Mouse (Mus musculus) myocyte (in vitro differentiated cells): ENCODE data around the gene Cacnb2. TPM values are rescaled to one million over a fixed set of nuclear protein-coding genes. Genes with fewer than 3 reads are reported as not detected.

Experiments used
- H3K27me3 ChIP-seq: one replicate; pipeline ENCODE4 v1.6.1; 2011; ENCODE audit not compliant: control insufficient read depth, insufficient read depth, insufficient read length
- H3K36me3 ChIP-seq: one replicate; pipeline ENCODE4 v1.6.1; 2011; ENCODE audit not compliant: control insufficient read depth, insufficient read depth
- H3K4me2 ChIP-seq: one replicate; pipeline ENCODE4 v1.6.1; 2011; ENCODE audit warnings: low read depth, control low read depth
- H3K4me3 ChIP-seq: one replicate; pipeline ENCODE4 v1.5.1; 2011; ENCODE audit warnings: mild to moderate bottlenecking, control low read depth, moderate library complexity
- H3K79me2 ChIP-seq: one replicate; pipeline ENCODE4 v1.6.1; 2011; ENCODE audit not compliant: control insufficient read depth, insufficient read depth
- H3ac ChIP-seq: one replicate; pipeline ENCODE4 v1.6.1; 2011; ENCODE audit not compliant: control insufficient read depth, insufficient read length
- CEBPB ChIP-seq: IDR thresholded peaks from 2 replicates; pipeline ENCODE4 v1.6.1; 2011; ENCODE audit warnings: mild to moderate bottlenecking, moderate library complexity; ENCODE audit not compliant: poor library complexity, insufficient read depth, severe bottlenecking
- E2F4 ChIP-seq: IDR thresholded peaks from one replicate; pipeline ENCODE4 v1.6.1; 2011; ENCODE audit warnings: mild to moderate bottlenecking, control low read depth, moderate library complexity; ENCODE audit not compliant: insufficient read depth
- MAX ChIP-seq: IDR thresholded peaks from one replicate; pipeline ENCODE4 v1.6.1; 2011; ENCODE audit warnings: low read depth, mild to moderate bottlenecking, control low read depth
- MYOD1 ChIP-seq, 3 experiments: IDR thresholded peaks; one replicate each; pipeline ENCODE4 v1.6.1; 2011; ENCODE audit warnings: control low read depth in 2 of 3, low read depth in 2 of 3, mild to moderate bottlenecking in 2 of 3, moderate library complexity in 1 of 3; ENCODE audit not compliant: insufficient read length in 2 of 3, control insufficient read depth in 1 of 3
- MYOG ChIP-seq, 3 experiments: IDR thresholded peaks; one replicate each; pipeline ENCODE4 v1.6.1; 2011; ENCODE audit warnings: control low read depth in 2 of 3, low read depth in 2 of 3, mild to moderate bottlenecking in 2 of 3; ENCODE audit not compliant: insufficient read length in 2 of 3, control insufficient read depth in 1 of 3, insufficient read depth in 1 of 3
- POLR2A ChIP-seq: IDR thresholded peaks from one replicate; pipeline ENCODE4 v1.6.1; 2011; ENCODE audit warnings: low read depth, mild to moderate bottlenecking, control low read depth, moderate library complexity; ENCODE audit not compliant: insufficient read length
- POLR2AphosphoS2 ChIP-seq: IDR thresholded peaks from one replicate; pipeline ENCODE4 v1.6.1; 2011; ENCODE audit warnings: low read depth, control low read depth; ENCODE audit not compliant: insufficient read length
- REST ChIP-seq: IDR thresholded peaks from one replicate; pipeline ENCODE4 v1.6.1; 2011; ENCODE audit warnings: mild to moderate bottlenecking, control low read depth, moderate library complexity; ENCODE audit not compliant: insufficient read depth, insufficient read length
- SRF ChIP-seq: IDR thresholded peaks from one replicate; pipeline ENCODE4 v1.6.1; 2011; ENCODE audit warnings: low read depth; ENCODE audit not compliant: control insufficient read depth, insufficient read length
- TCF12 ChIP-seq: IDR thresholded peaks from one replicate; pipeline ENCODE4 v1.6.1; 2011; ENCODE audit warnings: mild to moderate bottlenecking, control low read depth; ENCODE audit not compliant: poor library complexity, insufficient read depth, severe bottlenecking
- TCF3 ChIP-seq: IDR thresholded peaks from one replicate; pipeline ENCODE4 v1.6.1; 2011; ENCODE audit warnings: low read depth, control low read depth; ENCODE audit not compliant: insufficient read length
- USF1 ChIP-seq: IDR thresholded peaks from one replicate; pipeline ENCODE4 v1.6.1; 2011; ENCODE audit warnings: low read depth, mild to moderate bottlenecking, control low read depth, moderate library complexity
- polyA plus RNA-seq: library from polyadenylated mRNA; unstranded; fragments of >200 nt; fragmentation: generic; extraction: Trizol; gene quantifications from one replicate; pipeline ENCODE4 v1.2.1, GENCODE M21; 2012; ENCODE audit warnings: missing spikeins

The Cacnb2 gene
- polyA plus RNA-seq, 1 experiment, result 0.85 TPM

DNA sequence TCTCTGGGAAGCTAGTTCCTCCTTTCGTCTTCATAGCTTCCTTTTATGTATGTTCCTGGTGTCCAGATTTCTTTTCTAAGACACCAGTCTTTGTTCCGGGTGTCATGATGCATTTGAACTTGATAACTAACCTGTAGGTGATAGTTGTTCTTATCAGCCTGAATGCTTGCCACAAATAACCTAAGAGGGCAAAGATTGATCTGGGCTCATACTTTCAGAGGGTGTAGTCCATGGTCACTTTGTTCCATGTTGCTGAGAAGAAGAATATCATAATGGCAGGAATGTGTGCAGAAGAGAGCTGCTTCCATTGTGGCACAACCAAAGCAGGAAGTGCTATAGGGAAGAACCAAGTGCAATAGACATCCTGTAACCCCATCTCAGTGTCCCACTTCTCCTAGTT lies 302.0 kb downstream of the Cacnb2 start:
- H3ac ChIP-seq, result no peak overlapping the region
- no peaks in the 10 kb centered on the region for H3K36me3 ChIP-seq
- H3K4me2 ChIP-seq, result no peak overlapping the region
- H3K79me2 ChIP-seq, result no peaks in the 10 kb centered on the region
- no peak for TF ChIP-seq USF1
- no peak overlapping the region for H3K4me3 ChIP-seq
- H3K27me3 ChIP-seq, result no peaks in the 10 kb centered on the region

DNA sequence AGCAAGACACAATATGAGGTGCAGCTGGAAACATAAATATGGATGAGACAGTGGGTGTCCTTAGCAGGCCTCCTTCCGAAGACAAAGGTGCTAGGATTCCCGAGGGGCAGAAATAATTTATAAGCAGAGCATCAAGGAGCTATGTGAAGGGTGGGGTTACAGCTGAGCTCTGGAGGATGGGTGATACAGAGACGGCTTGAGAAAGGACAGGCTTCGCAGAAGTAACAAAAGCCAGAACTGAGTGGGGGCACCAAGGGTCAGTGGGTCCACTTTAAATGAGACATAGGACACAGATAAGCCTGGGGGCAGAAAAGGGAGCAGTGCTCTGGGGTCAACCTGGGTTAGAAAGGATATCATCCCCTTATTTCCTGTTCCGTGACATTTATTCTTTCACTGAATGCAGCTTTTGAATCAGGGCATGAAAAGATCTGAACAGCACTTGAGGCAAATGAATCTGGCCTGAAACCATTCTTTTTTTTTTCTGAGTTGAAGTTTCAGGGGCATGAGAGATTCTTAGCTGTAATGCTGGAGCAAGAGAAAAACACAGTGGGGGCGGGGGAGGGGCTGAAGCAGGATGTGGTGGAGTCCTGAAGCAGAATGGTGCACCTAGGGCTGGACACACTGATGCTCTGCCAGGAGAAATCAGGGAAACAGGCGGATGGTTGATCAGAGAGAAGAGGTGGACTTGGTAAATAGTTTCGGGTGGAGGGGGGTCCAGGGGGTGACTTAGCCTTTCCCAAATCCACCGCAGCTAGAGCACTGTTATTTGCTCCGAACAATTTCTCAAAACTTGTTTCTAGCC lies 304.4 kb downstream of the Cacnb2 start:
- H3ac ChIP-seq, result no peak overlapping the region
- H3K79me2 ChIP-seq, result no peaks in the 10 kb centered on the region
- H3K27me3 ChIP-seq, result no peaks in the 10 kb centered on the region
- TF ChIP-seq POLR2A, result no peak
- no peak for TF ChIP-seq E2F4
- no peak for TF ChIP-seq MYOD1 (IDR thresholded peaks at IDR 0.05; ENCODE audit: control insufficient read depth in 1 of 3, insufficient read length in 2 of 3, low read depth in 2 of 3)
- no peak for TF ChIP-seq REST
- no peak for TF ChIP-seq USF1
- no peak for TF ChIP-seq CEBPB
- no peak for TF ChIP-seq MYOG (IDR thresholded peaks at IDR 0.05; ENCODE audit: control insufficient read depth in 1 of 3, insufficient read depth in 1 of 3, insufficient read length in 2 of 3, low read depth in 2 of 3)
- TF ChIP-seq TCF3, result no peak
- TF ChIP-seq SRF, result no peak
- TF ChIP-seq POLR2AphosphoS2, result no peak
- TF ChIP-seq MAX, result no peak
- no peak overlapping the region for H3K4me3 ChIP-seq
- no peaks in the 10 kb centered on the region for H3K36me3 ChIP-seq
- H3K4me2 ChIP-seq, result no peak overlapping the region

DNA sequence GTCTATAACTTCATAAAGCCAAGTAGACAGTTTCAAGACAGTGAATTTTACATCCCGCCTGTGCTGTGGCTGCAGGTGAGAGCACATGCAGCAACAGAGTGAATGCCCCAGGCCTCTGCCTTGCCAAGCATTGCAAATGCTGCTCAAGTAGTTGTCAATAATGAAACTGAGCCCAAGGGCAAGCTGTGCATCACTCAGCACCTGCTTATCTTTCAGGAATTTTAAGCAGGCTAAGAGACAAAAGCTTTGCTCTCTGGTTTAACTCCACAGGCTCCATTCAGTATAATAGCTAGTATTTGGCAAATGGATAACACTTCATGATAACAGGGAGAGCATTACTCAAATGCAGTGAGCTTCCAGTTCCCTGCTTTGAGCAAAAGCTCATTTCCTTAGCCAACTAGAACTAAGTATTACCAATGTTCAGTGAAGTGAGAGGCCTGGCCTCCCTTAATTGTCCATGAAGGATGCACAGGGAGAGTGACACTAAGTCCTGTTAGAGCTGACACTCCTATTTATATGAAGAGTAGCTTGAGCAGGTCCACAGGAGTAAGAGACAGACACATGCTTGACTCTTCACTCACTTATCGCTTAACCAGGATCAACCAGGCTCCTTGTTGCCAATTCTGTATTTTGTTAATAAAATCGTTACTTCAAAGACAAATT lies 314.8 kb downstream of the Cacnb2 start:
- no peak overlapping the region for H3K4me2 ChIP-seq
- H3K27me3 ChIP-seq, result no peaks in the 10 kb centered on the region
- TF ChIP-seq POLR2AphosphoS2, result no peak
- no peak overlapping the region for H3ac ChIP-seq
- H3K4me3 ChIP-seq, result no peak overlapping the region
- no peaks in the 10 kb centered on the region for H3K79me2 ChIP-seq
- H3K36me3 ChIP-seq, result no peaks in the 10 kb centered on the region

DNA sequence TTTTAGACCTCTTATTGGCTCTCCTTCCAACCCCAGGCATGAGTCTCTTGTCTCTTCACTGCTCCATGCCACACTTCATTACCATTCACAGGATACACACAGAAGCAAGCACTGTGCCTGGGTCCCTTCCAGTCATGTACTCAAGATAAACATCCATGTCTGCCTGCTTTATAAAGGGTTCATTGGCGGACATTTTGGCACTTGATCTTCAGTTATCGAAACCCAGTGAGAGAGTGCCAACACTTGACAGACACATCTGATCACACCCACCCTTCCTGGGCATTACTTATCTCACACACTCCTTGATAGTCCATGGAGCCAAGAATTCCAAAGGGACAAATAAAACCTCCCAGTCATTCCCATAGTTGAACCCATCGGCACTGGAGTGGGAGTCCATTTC lies 327.0 kb downstream of the Cacnb2 start:
- Histone ChIP-seq H3K27me3 (no peaks in the 10 kb centered on the region), H3K36me3 (no peaks in the 10 kb centered on the region), H3K4me3 (no peak overlapping the region), H3K79me2 (no peaks in the 10 kb centered on the region), H3K4me2 (no peak overlapping the region), H3ac (no peak overlapping the region)
- TF ChIP-seq E2F4, result no peak
- no peak for TF ChIP-seq USF1

DNA sequence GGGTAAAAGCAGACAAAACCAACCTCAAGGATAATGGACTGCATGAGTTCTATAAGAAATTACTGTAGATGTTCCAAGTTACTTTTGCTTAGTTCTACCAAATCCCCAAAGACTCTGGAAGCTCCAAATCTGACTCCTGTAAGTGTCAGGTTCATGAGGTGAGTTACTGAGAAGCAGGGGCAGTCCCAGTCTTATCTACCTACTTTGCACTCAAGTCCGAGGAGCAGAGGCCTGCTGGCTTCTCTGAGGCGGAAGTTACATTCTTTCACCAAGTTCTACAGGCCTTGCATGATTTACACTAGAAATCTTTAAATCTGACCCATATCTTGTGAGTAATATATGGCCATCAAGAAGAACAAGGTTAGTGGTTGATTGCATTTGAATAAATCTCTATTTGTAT lies 329.1 kb downstream of the Cacnb2 start:
- no peak overlapping the region for H3K4me3 ChIP-seq

DNA sequence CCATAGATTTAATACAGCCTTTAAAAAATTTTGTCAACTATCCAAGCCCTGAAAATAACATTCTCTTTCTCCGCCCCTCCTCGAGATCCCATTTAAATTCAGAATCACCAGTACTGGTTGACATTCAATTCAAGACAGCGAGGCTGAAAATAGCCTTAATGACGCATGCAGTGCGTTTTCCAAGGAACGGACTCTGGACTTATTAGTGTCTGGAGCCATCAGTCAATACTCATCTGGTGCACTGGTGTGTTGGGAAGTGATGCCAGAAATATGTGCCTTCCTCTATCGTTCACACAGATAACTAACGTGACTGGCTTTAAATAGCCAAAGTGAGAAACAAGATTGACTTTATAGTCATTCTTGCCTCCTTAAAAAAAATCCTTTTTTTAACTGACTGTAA lies 333.6 kb downstream of the Cacnb2 start:
- Histone ChIP-seq H3K4me3 (no peak overlapping the region), H3K36me3 (no peaks in the 10 kb centered on the region)
- TF ChIP-seq MYOD1 (IDR thresholded peaks at IDR 0.05; ENCODE audit: control insufficient read depth in 1 of 3, insufficient read length in 2 of 3, low read depth in 2 of 3) (no peak), SRF (no peak), MYOG (IDR thresholded peaks at IDR 0.05; ENCODE audit: control insufficient read depth in 1 of 3, insufficient read depth in 1 of 3, insufficient read length in 2 of 3, low read depth in 2 of 3) (no peak), MAX (no peak), USF1 (no peak), REST (no peak), POLR2A (no peak), TCF3 (no peak), E2F4 (no peak), POLR2AphosphoS2 (no peak), TCF12 (no peak), CEBPB (no peak)

More for the DNA sequence above, 329.1 kb downstream of the Cacnb2 start:
- Histone ChIP-seq H3K36me3 (no peaks in the 10 kb centered on the region), H3ac (no peak overlapping the region), H3K27me3 (no peaks in the 10 kb centered on the region), H3K4me2 (no peak overlapping the region), H3K79me2 (no peaks in the 10 kb centered on the region)
- no peak for TF ChIP-seq REST
- TF ChIP-seq POLR2AphosphoS2, result no peak
- no peak for TF ChIP-seq USF1
- TF ChIP-seq MYOG (IDR thresholded peaks at IDR 0.05; ENCODE audit: control insufficient read depth in 1 of 3, insufficient read depth in 1 of 3, insufficient read length in 2 of 3, low read depth in 2 of 3), result no peak
- TF ChIP-seq MAX, result no peak
- TF ChIP-seq MYOD1 (IDR thresholded peaks at IDR 0.05; ENCODE audit: control insufficient read depth in 1 of 3, insufficient read length in 2 of 3, low read depth in 2 of 3), result no peak

More for the DNA sequence above, 333.6 kb downstream of the Cacnb2 start:
- H3K79me2 ChIP-seq, result no peaks in the 10 kb centered on the region
- no peak overlapping the region for H3K4me2 ChIP-seq
- H3ac ChIP-seq, result no peak overlapping the region
- no peaks in the 10 kb centered on the region for H3K27me3 ChIP-seq
